Mouse (Mus musculus): ENCODE measurements around the gene Itgae. TPM values are rescaled to one million over a fixed set of nuclear protein-coding genes. Genes with fewer than 3 reads are reported as not detected.

The Itgae gene
- polyA plus RNA-seq, 1 experiment = not detected

- no peak overlapping the region for H3K4me3 ChIP-seq (ENCODE audit: insufficient read depth, low read depth, low read length)
- no peaks in the 10 kb centered on the region for H3K4me1 ChIP-seq (ENCODE audit: control insufficient read depth, insufficient read depth, low read length)
- WGBS = 72% methylated on average over 9 of the region's 9 CpGs
- no peak overlapping the region for H3K27ac ChIP-seq (ENCODE audit: insufficient read depth, low read depth, low read length)
- TF ChIP-seq CTCF (IDR thresholded peaks at IDR 0.05; ENCODE audit: insufficient read depth, low read depth, low read length) (no peak), POLR2A (IDR thresholded peaks at IDR 0.05; ENCODE audit: insufficient read depth, low read depth, low read length) (no peak)
Observed at GRCm38 (mm10) chr11:73148209-73148608, 57.8 kb downstream of the Itgae start.

DNA sequence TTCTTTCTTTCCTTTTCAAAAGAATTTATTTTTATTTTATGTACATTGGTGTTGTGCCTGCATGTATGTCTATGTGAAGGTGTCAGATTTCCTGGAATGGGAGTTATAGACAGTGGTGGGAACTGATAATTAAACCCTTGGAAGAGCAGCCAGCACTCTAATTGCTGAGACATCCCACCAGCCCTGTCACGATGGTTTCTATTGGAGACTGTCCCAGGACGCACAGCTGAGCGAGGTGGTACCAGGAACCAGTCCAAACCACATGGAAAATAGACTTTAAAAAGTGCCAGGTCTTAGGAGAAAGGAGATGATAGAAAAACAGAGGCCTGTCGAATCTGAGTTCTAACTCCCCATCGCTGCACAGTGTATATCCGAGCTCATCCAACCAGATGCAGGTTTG lies 64.7 kb downstream of the Itgae start:
- no peak for TF ChIP-seq CTCF (IDR thresholded peaks at IDR 0.05; ENCODE audit: insufficient read depth, low read depth, low read length)
- TF ChIP-seq POLR2A (IDR thresholded peaks at IDR 0.05; ENCODE audit: insufficient read depth, low read depth, low read length) = no peak
- H3K4me3 ChIP-seq (ENCODE audit: insufficient read depth, low read depth, low read length) = no peak overlapping the region
- WGBS = 33% methylated on average over 6 of the region's 6 CpGs
- peaks cover 1% of the 10 kb centered on the region; the same call in 1 of the 2 replicates for H3K4me1 ChIP-seq (ENCODE audit: control insufficient read depth, insufficient read depth, low read length)
- no peak overlapping the region for H3K27ac ChIP-seq (ENCODE audit: insufficient read depth, low read depth, low read length)

GRCm38 (mm10) chr11:73159957-73160810 lies 69.8 kb downstream of the Itgae start, which contains the start of gene P2rx5:
Gene P2rx5 (plus strand): TSS chr11:73160421.
- Histone ChIP-seq H3K27ac (ENCODE audit: insufficient read depth, low read depth, low read length) (no peak within 1 kb of the TSS), H3K4me1 (ENCODE audit: control insufficient read depth, insufficient read depth, low read length) (peaks cover 12% of the 10 kb centered on the region), H3K4me3 (ENCODE audit: insufficient read depth, low read depth, low read length) (peak within 1 kb of the TSS; percentile 38)
- TF ChIP-seq CTCF (IDR thresholded peaks at IDR 0.05; ENCODE audit: insufficient read depth, low read depth, low read length) (no peak), POLR2A (IDR thresholded peaks at IDR 0.05; ENCODE audit: insufficient read depth, low read depth, low read length) (no peak)
- WGBS = 3% methylated on average over 49 of the region's 49 CpGs

- WGBS = 34% methylated on average over 6 of the region's 6 CpGs
- TF ChIP-seq POLR2A (IDR thresholded peaks at IDR 0.05; ENCODE audit: insufficient read depth, low read depth, low read length) (no peak), CTCF (IDR thresholded peaks at IDR 0.05; ENCODE audit: insufficient read depth, low read depth, low read length) (no peak)
Observed at GRCm38 (mm10) chr11:73160811-73161200, 70.4 kb downstream of the Itgae start.

GRCm38 (mm10) chr11:73161616-73162015 lies 71.2 kb downstream of the Itgae start:
- H3K4me3 ChIP-seq (ENCODE audit: insufficient read depth, low read depth, low read length) = no peak overlapping the region
- no peak overlapping the region for H3K27ac ChIP-seq (ENCODE audit: insufficient read depth, low read depth, low read length)
- TF ChIP-seq CTCF (IDR thresholded peaks at IDR 0.05; ENCODE audit: insufficient read depth, low read depth, low read length) (no peak), POLR2A (IDR thresholded peaks at IDR 0.05; ENCODE audit: insufficient read depth, low read depth, low read length) (no peak)
- peaks cover 12% of the 10 kb centered on the region for H3K4me1 ChIP-seq (ENCODE audit: control insufficient read depth, insufficient read depth, low read length)
- 90% methylated on average over 4 of the region's 4 CpGs for WGBS

More at GRCm38 (mm10) chr11:73160811-73161200, 70.4 kb downstream of the Itgae start:
- Histone ChIP-seq H3K27ac (ENCODE audit: insufficient read depth, low read depth, low read length) (no peak overlapping the region), H3K4me1 (ENCODE audit: control insufficient read depth, insufficient read depth, low read length) (peaks cover 12% of the 10 kb centered on the region), H3K4me3 (ENCODE audit: insufficient read depth, low read depth, low read length) (peak overlapping the region; percentile 38; the same call in 1 of the 2 replicates)

GRCm38 (mm10) chr11:73162284-73162683 lies 71.9 kb downstream of the Itgae start:
- H3K4me1 ChIP-seq (ENCODE audit: control insufficient read depth, insufficient read depth, low read length) = peaks cover 16% of the 10 kb centered on the region
- TF ChIP-seq POLR2A (IDR thresholded peaks at IDR 0.05; ENCODE audit: insufficient read depth, low read depth, low read length) = no peak
- TF ChIP-seq CTCF (IDR thresholded peaks at IDR 0.05; ENCODE audit: insufficient read depth, low read depth, low read length) = no peak
- WGBS = 80% methylated on average over 5 of the region's 5 CpGs
- no peak overlapping the region for H3K4me3 ChIP-seq (ENCODE audit: insufficient read depth, low read depth, low read length)
- no peak overlapping the region for H3K27ac ChIP-seq (ENCODE audit: insufficient read depth, low read depth, low read length)

GRCm38 (mm10) chr11:73168071-73168470 lies 77.7 kb downstream of the Itgae start:
- Histone ChIP-seq H3K4me1 (ENCODE audit: control insufficient read depth, insufficient read depth, low read length) (peaks cover 7% of the 10 kb centered on the region; the same call in 1 of the 2 replicates), H3K4me3 (ENCODE audit: insufficient read depth, low read depth, low read length) (no peak overlapping the region), H3K27ac (ENCODE audit: insufficient read depth, low read depth, low read length) (no peak overlapping the region)
- WGBS = 77% methylated on average over 8 of the region's 8 CpGs
- TF ChIP-seq CTCF (IDR thresholded peaks at IDR 0.05; ENCODE audit: insufficient read depth, low read depth, low read length) = no peak
- TF ChIP-seq POLR2A (IDR thresholded peaks at IDR 0.05; ENCODE audit: insufficient read depth, low read depth, low read length) = no peak

DNA sequence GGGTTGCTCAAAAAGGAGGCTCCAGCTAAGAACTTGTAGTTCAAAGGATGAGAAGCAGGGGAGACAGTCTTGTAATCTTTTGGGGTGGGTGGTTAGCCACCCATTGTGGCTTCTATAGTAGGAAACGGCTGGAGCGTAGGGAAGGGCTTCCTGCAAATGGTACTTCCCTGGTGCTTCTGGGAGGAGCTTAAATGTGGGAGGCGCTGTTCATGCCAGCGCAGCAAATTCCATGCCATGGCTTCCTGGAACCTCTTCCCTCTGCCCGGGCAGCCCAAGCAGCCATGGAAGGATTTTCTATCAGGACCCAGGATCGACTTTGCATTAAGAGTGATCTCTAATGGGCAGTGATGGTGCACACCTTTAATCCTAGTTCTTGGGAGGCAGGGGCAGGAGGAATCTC lies 78.2 kb downstream of the Itgae start:
- no peak overlapping the region for H3K27ac ChIP-seq (ENCODE audit: insufficient read depth, low read depth, low read length)
- TF ChIP-seq POLR2A (IDR thresholded peaks at IDR 0.05; ENCODE audit: insufficient read depth, low read depth, low read length) (no peak), CTCF (IDR thresholded peaks at IDR 0.05; ENCODE audit: insufficient read depth, low read depth, low read length) (no peak)
- H3K4me3 ChIP-seq (ENCODE audit: insufficient read depth, low read depth, low read length) = no peak overlapping the region
- peaks cover 7% of the 10 kb centered on the region; the same call in 1 of the 2 replicates for H3K4me1 ChIP-seq (ENCODE audit: control insufficient read depth, insufficient read depth, low read length)
- WGBS = 71% methylated on average over 6 of the region's 6 CpGs

DNA sequence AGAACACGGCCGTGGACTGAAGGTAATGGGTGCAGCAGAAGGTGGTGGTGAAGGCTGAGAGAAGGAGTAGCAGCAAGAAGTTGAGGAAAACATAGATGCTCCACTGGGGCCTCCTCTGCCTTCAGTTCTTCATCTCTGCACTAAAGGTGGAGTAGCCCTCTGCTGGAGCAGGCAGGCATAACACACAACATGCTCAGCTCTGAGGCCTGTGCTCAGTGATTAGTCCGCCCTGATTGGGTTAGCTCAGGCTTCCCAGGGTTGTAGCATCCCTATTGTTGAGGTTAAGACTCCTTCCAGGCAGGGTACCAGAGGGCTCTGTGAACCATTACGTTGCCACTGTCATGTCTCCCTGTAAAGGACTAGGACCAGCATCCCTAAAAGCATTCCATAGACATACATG lies 78.8 kb downstream of the Itgae start:
- peaks cover 7% of the 10 kb centered on the region; the same call in 1 of the 2 replicates for H3K4me1 ChIP-seq (ENCODE audit: control insufficient read depth, insufficient read depth, low read length)
- no peak overlapping the region for H3K4me3 ChIP-seq (ENCODE audit: insufficient read depth, low read depth, low read length)
- TF ChIP-seq CTCF (IDR thresholded peaks at IDR 0.05; ENCODE audit: insufficient read depth, low read depth, low read length) (no peak), POLR2A (IDR thresholded peaks at IDR 0.05; ENCODE audit: insufficient read depth, low read depth, low read length) (no peak)
- WGBS = 57% methylated on average over 4 of the region's 4 CpGs
- no peak overlapping the region for H3K27ac ChIP-seq (ENCODE audit: insufficient read depth, low read depth, low read length)
